Mouse (Mus musculus) embryonic facial prominence, embryonic 12.5 days (tissue): Measurements from ENCODE around the gene Gm45234. TPM values are rescaled to one million over a fixed set of nuclear protein-coding genes. Genes with fewer than 3 reads are reported as not detected.
"Not testable (repeated sequence)": the region's sequence is repeated elsewhere in the genome, so short reads cannot be mapped to it uniquely, and the experiment has no call there.

ENCODE experiments used
- ATAC-seq: fragments of 200-750 bp; cut with Nextera tagmentation; 2 replicates; pipeline ENCODE4 v1.8.0; 2017; ENCODE audit not compliant: insufficient number of reproducible peaks, insufficient read depth, low FRiP score, low TSS enrichment
- H3K27ac ChIP-seq: fragments of 300-500 bp; sonication (generic); 2 replicates; pipeline ENCODE4 v1.5.1; 2016; ENCODE audit warnings: mild to moderate bottlenecking
- H3K27me3 ChIP-seq: fragments of 300-500 bp; sonication (generic); 2 replicates; pipeline ENCODE4 v1.6.1; 2016; ENCODE audit warnings: mild to moderate bottlenecking, moderate library complexity
- H3K36me3 ChIP-seq: fragments of 300-500 bp; sonication (generic); 2 replicates; pipeline ENCODE4 v1.6.1; 2016; ENCODE audit warnings: mild to moderate bottlenecking
- H3K4me1 ChIP-seq: fragments of 300-500 bp; sonication (generic); 2 replicates; pipeline ENCODE4 v1.6.1; 2016
- H3K4me2 ChIP-seq: fragments of 300-500 bp; sonication (generic); replicated peaks from 2 replicates; pipeline ENCODE4 v1.6.1; 2016; ENCODE audit warnings: mild to moderate bottlenecking, moderate library complexity
- H3K4me3 ChIP-seq: fragments of 300-500 bp; sonication (generic); 2 replicates; pipeline ENCODE4 v1.5.1; 2016; ENCODE audit warnings: mild to moderate bottlenecking
- H3K9ac ChIP-seq: fragments of 300-500 bp; sonication (generic); 2 replicates; pipeline ENCODE4 v1.6.1; 2016; ENCODE audit warnings: mild to moderate bottlenecking, moderate library complexity
- H3K9me3 ChIP-seq: fragments of 300-500 bp; sonication (generic); 2 replicates; pipeline ENCODE4 v1.6.1; 2016; ENCODE audit warnings: mild to moderate bottlenecking, moderate library complexity
- WGBS: fragments of 180-500 bp; shearing (Covaris S2); methylation state at CpG from one replicate; pipeline ENCODE4 v1.1.7; 2016; 5-methylcytosine and 5-hydroxymethylcytosine counted together
- polyA plus RNA-seq: library from polyadenylated mRNA; unstranded; fragments of >200 nt; fragmentation: Nextera tagmentation; extraction: Ambion mirVana; gene quantifications from 2 replicates; pipeline ENCODE4 v1.2.1, GENCODE M21; 2016

Gm45234 gene
- not detected in 2 replicates for polyA plus RNA-seq

- no peaks in the 10 kb centered on the region for H3K9me3 ChIP-seq
- peak within 1 kb of the TSS; percentile 78 for H3K4me2 ChIP-seq
- peak within 1 kb of the TSS; percentile 99 for H3K27ac ChIP-seq
- peak within 1 kb of the TSS; percentile 74 for H3K4me3 ChIP-seq
- H3K9ac ChIP-seq, result peak within 1 kb of the TSS; percentile 98
- H3K27me3 ChIP-seq, result no peaks in the 10 kb centered on the region
- peak; percentile 37 for ATAC-seq
- no peaks in the 10 kb centered on the region for H3K36me3 ChIP-seq
- H3K4me1 ChIP-seq, result peaks cover 41% of the 10 kb centered on the region
- under 1% methylated on average over 70 of the region's 100 CpGs for WGBS
Observed at GRCm38 (mm10) chr6:124755831-124756595, at the start of gene Gm45234, which contains the start of gene Atn1. TSS of gene Gm45234 (minus strand) at chr6:124756021. TSS of gene Atn1 (minus strand) at chr6:124756524.

GRCm38 (mm10) chr6:124804341-124804740, 48.5 kb upstream of the Gm45234 start:
- no peaks in the 10 kb centered on the region for H3K9me3 ChIP-seq
- peaks cover 9% of the 10 kb centered on the region; the same call in 1 of the 2 replicates for H3K4me1 ChIP-seq
- H3K9ac ChIP-seq, result no peak overlapping the region
- H3K27me3 ChIP-seq, result no peaks in the 10 kb centered on the region
- no peak for ATAC-seq
- no peaks in the 10 kb centered on the region for H3K36me3 ChIP-seq
- no peak overlapping the region for H3K4me3 ChIP-seq
- H3K27ac ChIP-seq, result no peak overlapping the region
- WGBS, result 86% methylated on average over 3 of the region's 3 CpGs
- no peak overlapping the region for H3K4me2 ChIP-seq

- H3K27ac ChIP-seq, H3K9ac ChIP-seq, H3K4me2 ChIP-seq, ATAC-seq, H3K4me1 ChIP-seq, H3K4me3 ChIP-seq, H3K36me3 ChIP-seq, H3K9me3 ChIP-seq, H3K27me3 ChIP-seq: not testable (repeated sequence)
- WGBS, result 92% methylated on average over 4 of the region's 4 CpGs
Observed at GRCm38 (mm10) chr6:124803691-124804090, 47.9 kb upstream of the Gm45234 start.

- Histone ChIP-seq H3K27me3 (no peaks in the 10 kb centered on the region), H3K4me3 (no peak overlapping the region), H3K4me1 (peaks cover 9% of the 10 kb centered on the region; the same call in 1 of the 2 replicates), H3K36me3 (no peaks in the 10 kb centered on the region), H3K4me2 (no peak overlapping the region), H3K9me3 (no peaks in the 10 kb centered on the region), H3K27ac (no peak overlapping the region), H3K9ac (no peak overlapping the region)
- no peak for ATAC-seq
- WGBS, result 78% methylated on average over 3 of the region's 3 CpGs
Observed at GRCm38 (mm10) chr6:124803061-124803460, 47.2 kb upstream of the Gm45234 start.

- not testable (repeated sequence) for ATAC-seq, H3K27ac ChIP-seq, H3K9me3 ChIP-seq, H3K9ac ChIP-seq, H3K36me3 ChIP-seq, H3K4me1 ChIP-seq, H3K27me3 ChIP-seq
- WGBS, result 3% methylated on average over 7 of the region's 9 CpGs
- Histone ChIP-seq H3K4me2 (peak overlapping the region; percentile 39), H3K4me3 (peak overlapping the region; percentile 4; the same call in 1 of the 2 replicates)
Observed at GRCm38 (mm10) chr6:124802400-124802799, 46.6 kb upstream of the Gm45234 start.

GRCm38 (mm10) chr6:124796200-124796599, 40.4 kb upstream of the Gm45234 start:
- Histone ChIP-seq H3K27ac (no peak overlapping the region), H3K27me3 (no peaks in the 10 kb centered on the region), H3K4me3 (no peak overlapping the region), H3K4me2 (no peak overlapping the region), H3K4me1 (no peaks in the 10 kb centered on the region), H3K9me3 (no peaks in the 10 kb centered on the region), H3K36me3 (no peaks in the 10 kb centered on the region), H3K9ac (no peak overlapping the region)
- no peak for ATAC-seq
- WGBS, result 76% methylated on average over 2 of the region's 2 CpGs

- Histone ChIP-seq H3K4me1 (no peaks in the 10 kb centered on the region), H3K4me2 (no peak overlapping the region), H3K9me3 (no peaks in the 10 kb centered on the region), H3K4me3 (no peak overlapping the region), H3K27me3 (no peaks in the 10 kb centered on the region), H3K9ac (no peak overlapping the region), H3K27ac (no peak overlapping the region), H3K36me3 (no peaks in the 10 kb centered on the region)
- ATAC-seq, result no peak
- WGBS, result 76% methylated on average over 4 of the region's 4 CpGs
Observed at GRCm38 (mm10) chr6:124795781-124796180, 40.0 kb upstream of the Gm45234 start.

- Histone ChIP-seq H3K9me3 (no peaks in the 10 kb centered on the region), H3K4me3 (no peak overlapping the region), H3K4me2 (no peak overlapping the region), H3K9ac (no peak overlapping the region), H3K4me1 (0 out of 2 replicates have a peak, but pooled peaks cover 4% of the 10 kb centered on the region), H3K27ac (no peak overlapping the region), H3K27me3 (no peaks in the 10 kb centered on the region), H3K36me3 (no peaks in the 10 kb centered on the region)
- WGBS, result 85% methylated on average over 3 of the region's 3 CpGs
- ATAC-seq, result no peak
Observed at GRCm38 (mm10) chr6:124791911-124792310, 36.1 kb upstream of the Gm45234 start.

- no peaks in the 10 kb centered on the region for H3K36me3 ChIP-seq
- no peak overlapping the region for H3K4me3 ChIP-seq
- H3K27me3 ChIP-seq, result no peaks in the 10 kb centered on the region
- H3K27ac ChIP-seq, result peak overlapping the region; percentile 42; the same call in 1 of the 2 replicates
- no peak for ATAC-seq
- H3K4me1 ChIP-seq, result 0 out of 2 replicates have a peak, but pooled peaks cover 4% of the 10 kb centered on the region
- no peak overlapping the region for H3K4me2 ChIP-seq
- no peaks in the 10 kb centered on the region for H3K9me3 ChIP-seq
- WGBS, result 39% methylated on average over 4 of the region's 4 CpGs
- H3K9ac ChIP-seq, result no peak overlapping the region
Observed at GRCm38 (mm10) chr6:124790121-124790520, 34.3 kb upstream of the Gm45234 start.

- no peak overlapping the region for H3K27ac ChIP-seq
- H3K4me2 ChIP-seq, result no peak overlapping the region
- no peaks in the 10 kb centered on the region for H3K9me3 ChIP-seq
- 0 out of 2 replicates have a peak, but pooled peaks cover 4% of the 10 kb centered on the region for H3K4me1 ChIP-seq
- no peaks in the 10 kb centered on the region for H3K27me3 ChIP-seq
- H3K9ac ChIP-seq, result no peak overlapping the region
- no peak overlapping the region for H3K4me3 ChIP-seq
- no peaks in the 10 kb centered on the region for H3K36me3 ChIP-seq
- ATAC-seq, result no peak
- 82% methylated on average over 4 of the region's 4 CpGs for WGBS
Observed at GRCm38 (mm10) chr6:124789519-124789918, 33.7 kb upstream of the Gm45234 start.

- Histone ChIP-seq H3K9ac (no peak overlapping the region), H3K9me3 (no peaks in the 10 kb centered on the region), H3K27me3 (no peaks in the 10 kb centered on the region), H3K36me3 (no peaks in the 10 kb centered on the region), H3K27ac (no peak overlapping the region), H3K4me1 (peaks cover 5% of the 10 kb centered on the region; the same call in 1 of the 2 replicates), H3K4me3 (no peak overlapping the region), H3K4me2 (no peak overlapping the region)
- ATAC-seq, result no peak
- WGBS, result 77% methylated on average over 10 of the region's 10 CpGs
Observed at GRCm38 (mm10) chr6:124787722-124788121, 31.9 kb upstream of the Gm45234 start.

GRCm38 (mm10) chr6:124786756-124787420, 31.1 kb upstream of the Gm45234 start:
- Histone ChIP-seq H3K4me2 (no peak overlapping the region), H3K27me3 (no peaks in the 10 kb centered on the region), H3K36me3 (no peaks in the 10 kb centered on the region), H3K4me1 (peaks cover 10% of the 10 kb centered on the region; the same call in 1 of the 2 replicates), H3K4me3 (no peak overlapping the region), H3K27ac (no peak overlapping the region), H3K9ac (no peak overlapping the region), H3K9me3 (no peaks in the 10 kb centered on the region)
- 54% methylated on average over 8 of the region's 8 CpGs for WGBS
- no peak for ATAC-seq
